Mouse (Mus musculus): Measurements from ENCODE around the gene Sp1.

- no peak for TF ChIP-seq POLR2A (IDR thresholded peaks at IDR 0.05; ENCODE audit: low read depth, low read length)
- 0 out of 2 replicates have a peak, but pooled peaks have one; percentile 10 for TF ChIP-seq CTCF (conservative IDR thresholded peaks at IDR 0.05; ENCODE audit: insufficient read depth, insufficient read length, low read depth, low read length)
Observed at GRCm38 (mm10) chr15:102421437-102421836, 15.5 kb downstream of the Sp1 start.
